Mouse (Mus musculus) MEL (cell line): ENCODE data around the gene Tmem106c. TPM values are rescaled to one million over a fixed set of nuclear protein-coding genes. Genes with fewer than 3 reads are reported as not detected.

Experiments
- DNase-seq: peaks from one replicate; pipeline ENCODE4 v3.0.0; 2011; ENCODE audit warnings: low read depth, low spot score
- H3K27ac ChIP-seq: 2 replicates; pipeline ENCODE4 v1.5.1; 2012; ENCODE audit warnings: low read depth, mild to moderate bottlenecking, control low read depth, low read length, moderate library complexity; ENCODE audit not compliant: control insufficient read depth
- H3K27me3 ChIP-seq, 2 experiments: fragments of 150-350 bp in 1 of 2; sonication (generic) in 1 of 2; 2 replicates each; pipeline ENCODE4 v1.6.1; 2012; ENCODE audit warnings: low read length in 2 of 2, mild to moderate bottlenecking in 2 of 2, improper control_type of control experiment in 1 of 2, moderate library complexity in 1 of 2; ENCODE audit not compliant: insufficient read depth in 2 of 2, control insufficient read depth in 1 of 2
- H3K36me3 ChIP-seq, 2 experiments: 2 replicates each; pipeline ENCODE4 v1.6.1; 2012 to 2014; ENCODE audit warnings: low read length in 2 of 2, improper control_type of control experiment in 1 of 2, inconsistent platforms in 1 of 2, mild to moderate bottlenecking in 1 of 2; ENCODE audit not compliant: insufficient read depth in 2 of 2, control insufficient read depth in 1 of 2
- H3K4me1 ChIP-seq, 2 experiments: fragments of 150-350 bp in 1 of 2; sonication (generic) in 1 of 2; 2 replicates each; pipeline ENCODE4 v1.6.1; 2012; ENCODE audit warnings: low read length in 2 of 2, improper control_type of control experiment in 1 of 2, mild to moderate bottlenecking in 1 of 2; ENCODE audit not compliant: insufficient read depth in 2 of 2, control insufficient read depth in 1 of 2
- H3K4me3 ChIP-seq, 2 experiments: fragments of 150-350 bp in 1 of 2; sonication (generic) in 1 of 2; 2 replicates each; pipeline ENCODE4 v1.5.1; 2012; ENCODE audit warnings: low read depth in 2 of 2, low read length in 2 of 2, mild to moderate bottlenecking in 2 of 2, moderate library complexity in 2 of 2, control low read depth in 1 of 2, improper control_type of control experiment in 1 of 2; ENCODE audit not compliant: control insufficient read depth in 1 of 2, insufficient read depth in 1 of 2
- H3K79me2 ChIP-seq: 2 replicates; pipeline ENCODE4 v1.6.1; 2012; ENCODE audit warnings: mild to moderate bottlenecking, low read length, moderate library complexity; ENCODE audit not compliant: control insufficient read depth, poor library complexity, insufficient read depth
- H3K9ac ChIP-seq: 2 replicates; pipeline ENCODE4 v1.6.1; 2012; ENCODE audit warnings: low read depth, mild to moderate bottlenecking, control low read depth, low read length, moderate library complexity; ENCODE audit not compliant: control insufficient read depth, poor library complexity, severe bottlenecking
- H3K9me3 ChIP-seq: fragments of 150-350 bp; sonication (generic); replicated peaks from 2 replicates; pipeline ENCODE4 v1.6.1; 2012; ENCODE audit warnings: mild to moderate bottlenecking, low read length, improper control_type of control experiment, moderate library complexity; ENCODE audit not compliant: insufficient read depth
- BHLHE40 ChIP-seq: IDR thresholded peaks from 2 replicates; pipeline ENCODE4 v1.6.1; 2012; ENCODE audit warnings: low read depth, mild to moderate bottlenecking, inconsistent platforms, low read length, improper control_type of control experiment, borderline replicate concordance
- CHD2 ChIP-seq: IDR thresholded peaks from 2 replicates; pipeline ENCODE4 v1.6.1; 2011; ENCODE audit warnings: low read length, improper control_type of control experiment
- E2F4 ChIP-seq: IDR thresholded peaks from 2 replicates; pipeline ENCODE4 v1.6.1; 2011; ENCODE audit warnings: low read depth, low read length, improper control_type of control experiment, borderline replicate concordance
- EP300 ChIP-seq, 2 experiments: IDR thresholded peaks; 2 replicates each; pipeline ENCODE4 v1.6.1; 2011; ENCODE audit warnings: improper control_type of control experiment in 2 of 2, low read length in 2 of 2, low read depth in 1 of 2, mild to moderate bottlenecking in 1 of 2
- ETS1 ChIP-seq: IDR thresholded peaks from 2 replicates; pipeline ENCODE4 v1.6.1; 2012; ENCODE audit warnings: low read depth, mild to moderate bottlenecking, inconsistent platforms, low read length, improper control_type of control experiment, moderate library complexity
- GABPA ChIP-seq: IDR thresholded peaks from 2 replicates; pipeline ENCODE4 v1.6.1; 2012; ENCODE audit warnings: low read depth, mild to moderate bottlenecking, inconsistent platforms, low read length, improper control_type of control experiment, moderate library complexity
- JUND ChIP-seq: IDR thresholded peaks from 2 replicates; pipeline ENCODE4 v1.6.1; 2011; ENCODE audit warnings: low read depth, mild to moderate bottlenecking, improper control_type of control experiment, low read length
- MAX ChIP-seq: IDR thresholded peaks from 2 replicates; pipeline ENCODE4 v1.6.1; 2011; ENCODE audit warnings: low read length, improper control_type of control experiment
- MEF2A ChIP-seq: IDR thresholded peaks from 2 replicates; pipeline ENCODE4 v1.6.1; 2014; ENCODE audit warnings: low read depth, mild to moderate bottlenecking, inconsistent platforms, low read length, improper control_type of control experiment; ENCODE audit not compliant: poor library complexity, insufficient replicate concordance, severe bottlenecking; ENCODE audit errors: extremely low read depth
- MYC ChIP-seq: IDR thresholded peaks from 2 replicates; pipeline ENCODE4 v1.6.1; 2011; ENCODE audit warnings: low read depth, mild to moderate bottlenecking, low read length, improper control_type of control experiment, moderate library complexity
- NELFE ChIP-seq: IDR thresholded peaks from 2 replicates; pipeline ENCODE4 v1.6.1; 2011; ENCODE audit warnings: low read depth, low read length, improper control_type of control experiment
- POLR2A ChIP-seq, 2 experiments: IDR thresholded peaks; 2 replicates each; pipeline ENCODE4 v1.6.1; 2011 to 2012; ENCODE audit warnings: low read length in 2 of 2, mild to moderate bottlenecking in 2 of 2, control low read depth in 1 of 2, improper control_type of control experiment in 1 of 2, low read depth in 1 of 2, moderate library complexity in 1 of 2; ENCODE audit not compliant: control insufficient read depth in 1 of 2, insufficient read depth in 1 of 2, poor library complexity in 1 of 2
- POLR2AphosphoS2 ChIP-seq: IDR thresholded peaks from 2 replicates; pipeline ENCODE4 v1.6.1; 2011; ENCODE audit warnings: low read length, improper control_type of control experiment
- TAL1 ChIP-seq: IDR thresholded peaks from 2 replicates; pipeline ENCODE4 v1.6.1; 2012; ENCODE audit warnings: mild to moderate bottlenecking, inconsistent platforms, low read length, moderate library complexity, mixed read lengths
- TCF12 ChIP-seq: IDR thresholded peaks from 2 replicates; pipeline ENCODE4 v1.6.1; 2014; ENCODE audit warnings: low read depth, mild to moderate bottlenecking, inconsistent platforms, low read length, improper control_type of control experiment, moderate library complexity
- ZC3H11A ChIP-seq: IDR thresholded peaks from 2 replicates; pipeline ENCODE4 v1.6.1; 2012; ENCODE audit warnings: low read depth, mild to moderate bottlenecking, inconsistent platforms, low read length, improper control_type of control experiment
- ZMIZ1 ChIP-seq: IDR thresholded peaks from 2 replicates; pipeline ENCODE4 v1.6.1; 2012; ENCODE audit warnings: low read depth, mild to moderate bottlenecking, inconsistent platforms, low read length, improper control_type of control experiment, moderate library complexity
- polyA plus RNA-seq, 2 experiments: library from polyadenylated mRNA; stranded (reverse) in 1 of 2; unstranded in 1 of 2; fragments of >175 nt in 1 of 2; fragments of >200 nt in 1 of 2; gene quantifications; 2 replicates each; pipeline versions ENCODE4 v1.2.1 to v1.2.4; 2012; ENCODE audit warnings: low replicate concordance in 2 of 2, low read depth in 1 of 2; ENCODE audit not compliant: insufficient read length in 2 of 2, insufficient read depth in 1 of 2, missing spikeins in 1 of 2
- total RNA-seq: library from RNA; depleted of rRNA; stranded (reverse); fragments of 300-350 nt; gene quantifications from 2 replicates; pipeline ENCODE4 v1.2.3, GENCODE M21; 2012

Tmem106c gene
- total and polyA plus RNA-seq, 3 experiments, result 54.3 to 121 TPM; not detected in 1

GRCm38 (mm10) chr15:98001321-98002112 lies 37.5 kb downstream of the Tmem106c start:
- H3K9me3 ChIP-seq, result no peaks in the 10 kb centered on the region
- TF ChIP-seq TAL1 (no peak), GABPA (no peak), E2F4 (no peak), EP300 (IDR thresholded peaks at IDR 0.05; ENCODE audit: low read depth in 1 of 2, low read length in 2 of 2) (no peak), CHD2 (no peak)
- TF ChIP-seq, all 39 proteins: peak for 0
- Histone ChIP-seq H3K4me1 (no peaks in the 10 kb centered on the region), H3K27me3 (no peaks in the 10 kb centered on the region), H3K9ac (no peak overlapping the region), H3K79me2 (no peaks in the 10 kb centered on the region), H3K36me3 (no peaks in the 10 kb centered on the region), H3K4me3 (no peak overlapping the region), H3K27ac (no peak overlapping the region)
- no peak for DNase-seq

GRCm38 (mm10) chr15:98002113-98002990 lies 38.4 kb downstream of the Tmem106c start:
- TF ChIP-seq POLR2AphosphoS2 (no peak), E2F4 (no peak), BHLHE40 (no peak), NELFE (no peak)
- Histone ChIP-seq H3K4me1 (no peaks in the 10 kb centered on the region), H3K27ac (no peak overlapping the region), H3K4me3 (no peak overlapping the region), H3K9me3 (no peaks in the 10 kb centered on the region), H3K79me2 (no peaks in the 10 kb centered on the region), H3K36me3 (no peaks in the 10 kb centered on the region), H3K27me3 (0 out of 4 replicates have a peak, but pooled peaks cover 0 to 2% of the 10 kb centered on the region in 2 experiments), H3K9ac (no peak overlapping the region)
- DNase-seq, result no peak

- Histone ChIP-seq H3K9ac (no peak overlapping the region), H3K9me3 (no peaks in the 10 kb centered on the region), H3K27ac (no peak overlapping the region), H3K79me2 (no peaks in the 10 kb centered on the region), H3K36me3 (no peaks in the 10 kb centered on the region), H3K27me3 (peaks cover 0 to 4% of the 10 kb centered on the region in 2 experiments), H3K4me1 (no peaks in the 10 kb centered on the region), H3K4me3 (no peak overlapping the region)
- TF ChIP-seq MEF2A (no peak), MYC (no peak), MAX (no peak), BHLHE40 (no peak), JUND (no peak), TAL1 (no peak), TCF12 (no peak), POLR2A (IDR thresholded peaks at IDR 0.05; ENCODE audit: control insufficient read depth in 1 of 2, insufficient read depth in 1 of 2, low read depth in 1 of 2, low read length in 2 of 2, poor library complexity in 1 of 2) (no peak), ZC3H11A (no peak), ETS1 (no peak), ZMIZ1 (no peak)
- DNase-seq, result no peak
Observed at GRCm38 (mm10) chr15:98002991-98003821, 39.2 kb downstream of the Tmem106c start.
